Mouse (Mus musculus) thymus, postnatal 10 days (tissue): ENCODE results near the gene Rgcc.

ENCODE experiments used
- DNase-seq, 2 experiments: peaks; one replicate each; pipeline ENCODE4 v3.0.0; 2021; ENCODE audit warnings: low spot score in 2 of 2

The Rgcc gene

DNA sequence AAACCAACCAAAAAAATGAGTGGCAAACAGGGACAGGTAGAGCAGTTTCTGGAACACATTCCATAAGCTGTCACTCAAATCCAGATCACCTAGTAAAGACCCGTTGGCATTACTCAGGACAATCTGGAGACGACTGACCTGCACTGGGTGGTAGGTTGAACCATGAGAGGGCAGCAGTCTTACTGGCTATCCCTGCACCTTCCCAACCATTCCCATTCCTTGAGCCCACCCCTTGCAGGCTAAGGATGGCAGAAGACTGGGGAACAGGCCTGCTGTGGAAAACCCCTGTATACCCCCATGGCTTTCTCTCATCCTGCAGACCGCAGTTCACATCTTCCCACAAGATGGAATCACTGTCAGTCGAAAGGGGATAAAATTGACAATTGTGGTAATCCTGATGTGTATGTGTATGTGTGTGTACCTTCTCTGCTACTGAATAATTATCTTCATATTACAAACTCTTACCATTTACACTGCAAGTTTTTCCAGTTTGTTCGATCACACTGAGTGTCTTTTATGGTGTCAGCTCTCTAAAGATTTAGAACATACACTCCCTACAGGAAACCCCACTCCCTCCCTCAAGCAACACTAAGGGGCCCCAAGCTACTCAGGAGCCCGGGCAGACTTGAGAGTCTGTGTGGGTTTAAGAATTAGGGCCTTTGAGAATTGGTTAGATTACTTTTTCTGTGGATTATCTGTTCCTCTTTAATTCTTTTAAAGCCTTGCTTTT is 59.6 kb downstream of the Rgcc start:
- DNase-seq = peak in 1 of 2 experiments; percentile 55

- no peak for DNase-seq
Observed at GRCm38 (mm10) chr14:79241057-79241570, 60.3 kb downstream of the Rgcc start.

GRCm38 (mm10) chr14:79239402-79239801 is 62.0 kb downstream of the Rgcc start:
- no peak for DNase-seq
